Mouse (Mus musculus): ENCODE data around the gene Gm9918. TPM values are rescaled to one million over a fixed set of nuclear protein-coding genes. Genes with fewer than 3 reads are reported as not detected.

Gm9918 gene
- polyA plus RNA-seq, 1 experiment: 0.15 TPM

DNA sequence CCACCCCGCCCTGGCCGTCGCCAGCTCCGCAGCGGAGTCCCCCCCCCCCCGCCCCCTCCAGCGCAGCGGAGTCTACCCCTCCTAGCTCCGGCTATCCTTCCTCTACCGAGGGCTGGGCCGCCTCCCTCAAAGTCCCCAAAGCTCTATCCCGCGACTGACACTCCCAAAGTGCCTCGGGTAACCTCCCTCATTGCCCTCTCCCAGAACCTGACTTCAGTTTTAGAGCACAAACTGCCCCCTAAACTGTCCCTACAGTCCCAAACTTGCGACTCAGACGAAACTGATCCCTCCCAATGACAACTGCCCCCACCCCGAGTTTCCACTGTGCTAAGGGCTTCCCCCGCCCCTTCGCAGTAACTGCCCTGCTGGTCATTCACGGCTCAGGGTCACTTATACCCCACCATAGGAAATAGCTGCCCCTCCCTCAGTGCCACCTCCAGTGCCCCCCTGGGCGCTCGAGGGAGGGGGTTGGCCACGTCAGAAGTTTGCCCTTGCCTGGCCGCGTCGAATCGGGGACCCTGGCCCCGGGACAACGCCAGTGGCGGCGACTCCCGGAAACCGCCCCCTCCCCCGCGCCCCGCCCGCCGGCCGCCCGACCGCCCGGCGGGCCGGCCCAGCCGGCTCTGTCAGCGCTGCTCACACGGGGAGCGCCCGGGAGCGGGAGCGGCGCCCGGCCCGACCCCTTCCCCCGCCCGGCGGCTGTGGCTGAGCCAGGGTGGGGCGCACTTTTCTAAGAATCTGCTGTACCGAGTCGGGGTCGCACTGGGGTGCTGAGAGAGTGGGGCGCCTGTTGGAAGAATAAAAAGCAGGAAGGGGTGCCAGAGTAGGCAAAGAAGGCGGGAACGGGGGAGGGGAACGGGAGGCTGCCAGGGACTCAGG, 22.9 kb upstream of the Gm9918 start:
- peak; percentile 47 to 56 for DNase-seq
- Histone ChIP-seq H3K4me1 (ENCODE audit: control insufficient read depth, insufficient read depth, low read length) (no peaks in the 10 kb centered on the region; the same call in none of the 2 replicates), H3K27ac (ENCODE audit: insufficient read depth, low read length) (no peak overlapping the region), H3K27me3 (ENCODE audit: control insufficient read depth, insufficient read depth, low read length) (no peaks in the 10 kb centered on the region), H3K4me3 (replicated peaks; ENCODE audit: insufficient read depth, low read depth, low read length) (peak overlapping the region; percentile 89)
- WGBS: 2% methylated on average over 60 of the region's 65 CpGs
- TF ChIP-seq POLR2A (IDR thresholded peaks at IDR 0.05; ENCODE audit: borderline replicate concordance, insufficient read depth, low read length) (no peak), CTCF (IDR thresholded peaks at IDR 0.05; ENCODE audit: borderline replicate concordance, insufficient read depth, low read depth, low read length) (no peak)

DNA sequence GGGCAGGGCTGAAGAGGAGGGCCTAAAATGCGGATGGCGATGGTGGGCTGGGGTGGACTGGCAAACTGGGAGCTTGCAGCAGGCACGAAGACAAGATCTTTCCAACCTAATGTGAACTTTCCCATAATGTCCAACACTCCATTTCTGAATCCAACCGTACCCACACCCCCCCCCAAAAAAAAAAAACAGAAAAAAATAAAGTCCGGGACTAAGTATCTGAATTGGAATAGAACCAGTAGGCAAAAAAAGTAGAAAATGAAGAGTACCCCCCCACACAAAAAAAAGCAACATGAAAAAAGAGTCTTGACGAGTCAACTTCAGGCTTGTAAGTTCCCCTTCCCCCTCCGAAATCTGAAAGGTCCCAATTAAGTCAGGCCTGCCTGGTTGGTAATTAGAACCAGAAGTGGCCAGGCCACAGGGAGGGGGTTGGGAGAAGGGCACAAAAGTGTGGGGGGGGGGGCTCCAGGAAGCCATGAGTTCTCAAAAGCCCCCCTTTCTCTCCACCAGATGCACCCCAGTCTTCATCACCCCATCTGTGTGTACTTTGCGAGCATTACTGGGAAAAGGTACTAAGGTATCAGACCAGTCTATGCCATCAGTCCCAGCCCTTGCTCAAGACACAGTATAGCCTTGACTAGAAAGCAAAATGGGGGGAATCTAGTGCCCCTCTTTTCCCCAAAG, 22.1 kb upstream of the Gm9918 start:
- TF ChIP-seq POLR2A (IDR thresholded peaks at IDR 0.05; ENCODE audit: borderline replicate concordance, insufficient read depth, low read length): no peak
- no peak for TF ChIP-seq CTCF (IDR thresholded peaks at IDR 0.05; ENCODE audit: borderline replicate concordance, insufficient read depth, low read depth, low read length)
- no peaks in the 10 kb centered on the region for H3K27me3 ChIP-seq (ENCODE audit: control insufficient read depth, insufficient read depth, low read length)
- no peak overlapping the region for H3K27ac ChIP-seq (ENCODE audit: insufficient read depth, low read length)
- no peak for DNase-seq
- 48% methylated on average over 8 of the region's 8 CpGs for WGBS
- H3K4me1 ChIP-seq (ENCODE audit: control insufficient read depth, insufficient read depth, low read length): no peaks in the 10 kb centered on the region; the same call in none of the 2 replicates
- H3K4me3 ChIP-seq (replicated peaks; ENCODE audit: insufficient read depth, low read depth, low read length): peak overlapping the region; percentile 27

DNA sequence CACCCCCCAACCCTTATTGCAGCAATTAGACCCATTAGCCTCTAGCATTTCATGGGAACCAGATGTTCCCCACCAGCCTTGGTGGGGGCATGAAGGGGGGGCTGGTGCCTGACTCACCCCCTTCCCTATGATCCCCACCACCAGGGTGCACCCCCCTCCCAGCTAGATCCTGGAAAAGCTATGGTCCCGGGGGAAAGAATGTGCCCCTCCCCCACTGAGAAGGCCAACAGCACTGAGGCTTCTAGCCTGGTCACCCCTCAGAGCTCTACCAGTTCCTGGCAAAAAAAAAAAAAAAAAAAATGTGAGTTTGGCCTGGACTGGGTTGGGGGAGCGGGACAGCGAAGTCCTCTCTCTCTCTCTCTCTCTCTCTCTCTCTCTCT, 21.6 kb upstream of the Gm9918 start:
- Histone ChIP-seq H3K27ac (ENCODE audit: insufficient read depth, low read length) (no peak overlapping the region), H3K4me3 (replicated peaks; ENCODE audit: insufficient read depth, low read depth, low read length) (no peak overlapping the region), H3K4me1 (ENCODE audit: control insufficient read depth, insufficient read depth, low read length) (no peaks in the 10 kb centered on the region; the same call in none of the 2 replicates), H3K27me3 (ENCODE audit: control insufficient read depth, insufficient read depth, low read length) (no peaks in the 10 kb centered on the region)
- WGBS: 65% methylated on average over 3 of the region's 3 CpGs
- TF ChIP-seq POLR2A (IDR thresholded peaks at IDR 0.05; ENCODE audit: borderline replicate concordance, insufficient read depth, low read length) (no peak), CTCF (IDR thresholded peaks at IDR 0.05; ENCODE audit: borderline replicate concordance, insufficient read depth, low read depth, low read length) (no peak)
- no peak for DNase-seq

DNA sequence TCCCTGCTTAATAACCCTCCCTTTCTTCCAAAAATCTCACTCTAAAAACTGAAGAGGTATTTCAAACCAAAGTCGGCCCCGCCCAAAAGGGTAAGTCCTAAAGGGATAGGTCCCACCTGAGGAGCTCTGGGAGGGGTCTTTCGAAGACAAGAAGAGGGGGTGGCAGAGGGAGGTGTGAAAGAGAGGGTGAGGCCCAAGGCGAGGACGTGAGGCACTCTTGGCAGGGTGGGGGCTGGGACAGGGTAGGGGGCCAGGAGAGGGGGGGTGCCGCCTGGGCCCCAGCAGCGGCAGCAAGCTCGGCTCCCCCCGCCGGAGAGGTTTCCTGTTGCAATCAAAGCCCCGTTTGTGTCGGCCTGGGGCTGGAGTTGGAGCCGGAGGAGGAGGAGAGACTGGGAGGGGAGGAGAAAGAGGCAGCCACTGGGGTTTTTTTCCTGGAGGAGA, 21.1 kb upstream of the Gm9918 start:
- Histone ChIP-seq H3K27me3 (ENCODE audit: control insufficient read depth, insufficient read depth, low read length) (no peaks in the 10 kb centered on the region), H3K4me1 (ENCODE audit: control insufficient read depth, insufficient read depth, low read length) (no peaks in the 10 kb centered on the region; the same call in 1 of the 2 replicates), H3K4me3 (replicated peaks; ENCODE audit: insufficient read depth, low read depth, low read length) (no peak overlapping the region), H3K27ac (ENCODE audit: insufficient read depth, low read length) (no peak overlapping the region)
- no peak for TF ChIP-seq CTCF (IDR thresholded peaks at IDR 0.05; ENCODE audit: borderline replicate concordance, insufficient read depth, low read depth, low read length)
- TF ChIP-seq POLR2A (IDR thresholded peaks at IDR 0.05; ENCODE audit: borderline replicate concordance, insufficient read depth, low read length): no peak
- DNase-seq: no peak
- 25% methylated on average over 13 of the region's 13 CpGs for WGBS

DNA sequence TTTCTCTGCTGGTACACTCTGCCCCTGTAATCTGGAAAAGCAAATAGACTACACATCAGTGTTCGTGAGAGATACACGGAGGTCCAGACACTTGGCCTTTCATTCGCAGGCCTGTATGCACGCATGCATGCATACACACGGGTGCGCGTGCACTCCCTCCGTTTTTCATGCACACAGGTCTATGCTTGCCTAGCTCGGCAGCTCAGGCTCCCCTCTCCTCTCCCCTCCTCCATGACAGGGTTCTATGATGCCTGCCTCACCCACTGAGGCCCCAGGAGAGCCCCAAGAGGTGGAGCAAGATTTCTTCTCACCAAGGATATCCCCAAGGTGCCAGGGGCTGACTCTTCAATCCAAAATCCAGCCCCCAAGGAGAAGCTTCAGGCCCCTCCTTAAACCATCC, 20.4 kb upstream of the Gm9918 start:
- H3K4me1 ChIP-seq (ENCODE audit: control insufficient read depth, insufficient read depth, low read length): no peaks in the 10 kb centered on the region; the same call in 1 of the 2 replicates
- no peak overlapping the region for H3K27ac ChIP-seq (ENCODE audit: insufficient read depth, low read length)
- H3K4me3 ChIP-seq (replicated peaks; ENCODE audit: insufficient read depth, low read depth, low read length): no peak overlapping the region
- DNase-seq: no peak
- no peaks in the 10 kb centered on the region for H3K27me3 ChIP-seq (ENCODE audit: control insufficient read depth, insufficient read depth, low read length)
- TF ChIP-seq POLR2A (IDR thresholded peaks at IDR 0.05; ENCODE audit: borderline replicate concordance, insufficient read depth, low read length) (no peak), CTCF (IDR thresholded peaks at IDR 0.05; ENCODE audit: borderline replicate concordance, insufficient read depth, low read depth, low read length) (no peak)
- 67% methylated on average over 9 of the region's 9 CpGs for WGBS

DNA sequence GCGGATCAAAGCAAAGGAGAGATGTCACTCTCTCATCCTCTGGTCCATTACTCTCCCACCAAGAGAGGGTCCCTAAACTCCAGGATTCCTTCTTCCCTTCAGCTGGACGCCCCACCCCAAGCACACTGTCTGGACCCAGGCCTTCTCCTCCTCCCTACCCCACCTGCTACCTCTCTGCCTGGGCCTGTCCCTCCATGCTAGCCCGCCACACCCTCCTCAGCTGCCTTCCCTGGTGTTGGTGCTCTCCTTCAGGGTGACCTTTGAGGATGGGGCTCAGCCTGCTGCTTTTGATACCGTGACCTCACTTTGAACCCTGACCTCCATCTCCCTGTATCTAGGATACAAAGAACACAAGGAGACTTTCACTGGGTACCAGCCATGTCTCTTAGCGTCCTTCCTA, 19.8 kb upstream of the Gm9918 start:
- no peak for DNase-seq
- no peak for TF ChIP-seq CTCF (IDR thresholded peaks at IDR 0.05; ENCODE audit: borderline replicate concordance, insufficient read depth, low read depth, low read length)
- TF ChIP-seq POLR2A (IDR thresholded peaks at IDR 0.05; ENCODE audit: borderline replicate concordance, insufficient read depth, low read length): no peak
- WGBS: 63% methylated on average over 5 of the region's 5 CpGs
- Histone ChIP-seq H3K27ac (ENCODE audit: insufficient read depth, low read length) (no peak overlapping the region), H3K4me3 (replicated peaks; ENCODE audit: insufficient read depth, low read depth, low read length) (no peak overlapping the region), H3K27me3 (ENCODE audit: control insufficient read depth, insufficient read depth, low read length) (no peaks in the 10 kb centered on the region), H3K4me1 (ENCODE audit: control insufficient read depth, insufficient read depth, low read length) (no peaks in the 10 kb centered on the region)

DNA sequence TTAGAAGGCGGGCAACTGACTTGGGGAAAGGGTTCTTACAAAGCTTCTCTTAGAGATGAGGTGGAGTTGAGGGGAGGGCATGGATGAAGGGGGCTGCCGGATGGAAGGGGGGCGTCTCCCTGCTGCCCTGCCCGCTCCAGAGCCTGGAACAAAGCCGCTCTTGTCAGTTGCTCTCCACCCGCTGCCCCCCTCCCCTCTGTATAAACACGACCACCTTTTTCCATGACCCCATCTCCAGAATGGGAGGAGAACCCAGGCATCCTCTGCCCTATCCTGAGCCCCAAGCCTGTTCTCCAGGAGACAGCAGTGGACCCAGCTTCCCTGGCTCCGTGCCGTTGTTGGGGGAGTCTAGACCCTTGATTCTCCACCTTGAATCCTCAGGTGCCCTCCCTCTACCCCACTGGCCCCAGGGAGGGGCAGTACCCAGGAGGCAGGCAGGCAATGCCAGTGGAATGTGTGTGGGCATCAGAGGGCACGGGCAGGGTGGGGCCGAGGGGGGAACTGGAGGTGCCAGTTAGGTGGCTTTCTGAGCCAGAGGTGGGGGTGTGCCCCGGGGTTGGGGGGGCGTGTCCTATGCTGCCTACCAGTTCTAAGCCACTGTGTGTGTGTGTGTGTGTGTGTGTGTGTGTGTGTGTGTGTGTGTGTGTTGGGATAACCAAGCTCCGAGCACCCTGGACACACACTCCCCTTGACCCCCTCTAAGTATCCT, 14.7 kb upstream of the Gm9918 start:
- Histone ChIP-seq H3K4me3 (replicated peaks; ENCODE audit: insufficient read depth, low read depth, low read length) (no peak overlapping the region), H3K27me3 (ENCODE audit: control insufficient read depth, insufficient read depth, low read length) (no peaks in the 10 kb centered on the region), H3K27ac (ENCODE audit: insufficient read depth, low read length) (no peak overlapping the region), H3K4me1 (ENCODE audit: control insufficient read depth, insufficient read depth, low read length) (no peaks in the 10 kb centered on the region)
- 64% methylated on average over 14 of the region's 14 CpGs for WGBS
- TF ChIP-seq POLR2A (IDR thresholded peaks at IDR 0.05; ENCODE audit: borderline replicate concordance, insufficient read depth, low read length): no peak
- no peak for TF ChIP-seq CTCF (IDR thresholded peaks at IDR 0.05; ENCODE audit: borderline replicate concordance, insufficient read depth, low read depth, low read length)
- no peak for DNase-seq

Measured in cerebellum, adult 2 months (tissue).